Mouse (Mus musculus): ENCODE results near the gene Slc35c1.

GRCm38 (mm10) chr2:92459141-92459920, 1.0 kb downstream of the Slc35c1 start:
- TF ChIP-seq CTCF (IDR thresholded peaks at IDR 0.05; ENCODE audit: low read depth) (no peak), EP300 (IDR thresholded peaks at IDR 0.05; ENCODE audit: low read depth) (0 out of 2 replicates have a peak, but pooled peaks have one; percentile 25)

Data from liver, postnatal 0 days (tissue).